In the genomic region with DNA sequence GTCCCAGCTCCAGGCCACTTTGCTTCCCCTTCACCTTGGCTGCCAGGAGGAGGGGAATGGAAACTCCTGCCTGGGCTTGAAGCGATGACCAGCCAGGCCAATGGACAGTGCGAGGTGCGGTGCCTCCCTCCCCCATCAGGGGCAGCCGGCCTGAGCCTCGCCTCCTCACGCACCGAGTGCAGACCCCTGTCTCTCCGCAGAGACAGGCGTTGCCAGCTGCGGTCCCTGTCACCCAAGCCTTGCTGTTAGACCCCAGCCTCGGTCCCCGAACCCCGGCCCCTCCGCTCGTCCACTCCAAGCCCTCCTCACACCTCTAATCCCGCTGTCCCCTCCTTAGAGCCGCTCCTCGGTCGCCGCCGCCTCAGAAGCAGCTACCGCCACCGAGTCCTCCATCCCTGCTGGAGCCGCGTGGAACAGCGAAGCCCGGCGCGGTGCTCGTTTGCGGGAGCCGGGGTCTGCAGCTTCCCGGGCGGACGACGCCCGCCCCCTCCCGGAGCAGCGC, we compare ENCODE assay signal across 8 mouse cellular contexts. TPM values are rescaled to one million over a fixed set of nuclear protein-coding genes. Genes with fewer than 3 reads are reported as not detected.
DNase-seq lines count a peak whose midpoint lies in the region; ATAC-seq and TF ChIP-seq lines count a peak whose summit lies in the region.

No protein-coding gene starts in this region.

- intact Hi-C loops in gastrocnemius, postnatal 14 days (cut with DNase I; ENCODE audit: low total_unique reads) = loop anchor here (10.0 kb wide), 1 partner anchor 52 kb away; no protein-coding TSS in a partner anchor

- peaks cover 5% of the 10 kb centered on the region; the same call in 1 of the 2 replicates for H3K4me1 ChIP-seq in intestine, embryonic 16.5 days (ENCODE audit: control insufficient read depth, insufficient read depth, low read length)
- no peaks in the 10 kb centered on the region for H3K4me1 ChIP-seq in liver, embryonic 11.5 days (replicated peaks; ENCODE audit: control insufficient read depth, insufficient read depth, low read length)
- peaks cover 14% of the 10 kb centered on the region for H3K4me1 ChIP-seq in midbrain, postnatal 0 days (ENCODE audit: insufficient read depth, low read length)

- DNase-seq in urinary bladder, postnatal 10 days (ENCODE audit: low spot score) = peak; percentile 15
- no peak for DNase-seq in urinary bladder, adult 2 months (ENCODE audit: low spot score)
- peak; percentile 85 for DNase-seq in cerebellum, postnatal 10 days
- DNase-seq in gastrocnemius, postnatal 14 days = peak; percentile 58
- peak; percentile 73 for DNase-seq in liver, embryonic 11.5 days (ENCODE audit: low spot score)
- DNase-seq in midbrain, postnatal 0 days (ENCODE audit: low spot score) = peak; percentile 69

- H3K9ac ChIP-seq in intestine, embryonic 16.5 days (ENCODE audit: low read depth, low read length) = peak overlapping the region; percentile 88
- peak overlapping the region; percentile 78 for H3K9ac ChIP-seq in liver, embryonic 11.5 days (ENCODE audit: low read depth, low read length)
- H3K9ac ChIP-seq in midbrain, postnatal 0 days (replicated peaks; ENCODE audit: low read length, poor library complexity, severe bottlenecking) = peak overlapping the region; percentile 83

- TF ChIP-seq CTCF in midbrain, postnatal 0 days (IDR thresholded peaks at IDR 0.05) = peak; percentile 15; the same call in 1 of the 2 replicates

- under 1% methylated on average over 33 of the region's 39 CpGs for WGBS in intestine, embryonic 16.5 days
- under 1% methylated on average over 35 of the region's 39 CpGs for WGBS in liver, embryonic 11.5 days
- WGBS in midbrain, postnatal 0 days = 2% methylated on average over 34 of the region's 39 CpGs

- peak overlapping the region; percentile 84 for H3K27ac ChIP-seq in intestine, embryonic 16.5 days (ENCODE audit: low read length)
- peak overlapping the region; percentile 70; the same call in 1 of the 2 replicates for H3K27ac ChIP-seq in liver, embryonic 11.5 days (ENCODE audit: low read depth, low read length)
- H3K27ac ChIP-seq in midbrain, postnatal 0 days (ENCODE audit: low read depth, low read length) = peak overlapping the region; percentile 96

- H3K4me3 ChIP-seq in intestine, embryonic 16.5 days (ENCODE audit: low read length) = peak overlapping the region; percentile 89
- H3K4me3 ChIP-seq in liver, embryonic 11.5 days (ENCODE audit: low read depth, low read length) = peak overlapping the region; percentile 82
- peak overlapping the region; percentile 77 for H3K4me3 ChIP-seq in midbrain, postnatal 0 days (ENCODE audit: low read depth, low read length)

- no peaks in the 10 kb centered on the region for H3K36me3 ChIP-seq in intestine, embryonic 16.5 days (ENCODE audit: control insufficient read depth, insufficient read depth, low read length)
- H3K36me3 ChIP-seq in liver, embryonic 11.5 days (ENCODE audit: control insufficient read depth, insufficient read depth, low read length) = no peaks in the 10 kb centered on the region; the same call in 1 of the 2 replicates
- H3K36me3 ChIP-seq in midbrain, postnatal 0 days (ENCODE audit: insufficient read depth, low read length) = no peaks in the 10 kb centered on the region

- peak overlapping the region; percentile 77 for H3K4me2 ChIP-seq in intestine, embryonic 16.5 days (ENCODE audit: low read depth, low read length)
- peak overlapping the region; percentile 92 for H3K4me2 ChIP-seq in liver, embryonic 11.5 days
- H3K4me2 ChIP-seq in midbrain, postnatal 0 days (ENCODE audit: low read depth, low read length, poor library complexity, severe bottlenecking) = peak overlapping the region; percentile 80

- no peaks in the 10 kb centered on the region for H3K9me3 ChIP-seq in intestine, embryonic 16.5 days (ENCODE audit: control insufficient read depth, low read length)
- no peaks in the 10 kb centered on the region for H3K9me3 ChIP-seq in liver, embryonic 11.5 days (ENCODE audit: control insufficient read depth, low read length)
- H3K9me3 ChIP-seq in midbrain, postnatal 0 days (ENCODE audit: low read length) = no peaks in the 10 kb centered on the region

- H3K27me3 ChIP-seq in intestine, embryonic 16.5 days (replicated peaks; ENCODE audit: control insufficient read depth, insufficient read depth, low read length) = no peaks in the 10 kb centered on the region
- H3K27me3 ChIP-seq in liver, embryonic 11.5 days (replicated peaks; ENCODE audit: control insufficient read depth, insufficient read depth, low read length) = no peaks in the 10 kb centered on the region
- no peaks in the 10 kb centered on the region for H3K27me3 ChIP-seq in midbrain, postnatal 0 days (ENCODE audit: insufficient read depth, low read length)

- peak; percentile 60 for ATAC-seq in intestine, embryonic 16.5 days
- peak; percentile 30 for ATAC-seq in liver, embryonic 11.5 days (replicated peaks; ENCODE audit: low FRiP score)
- peak; percentile 71 for ATAC-seq in midbrain, postnatal 0 days (ENCODE audit: low FRiP score)
- no peak for ATAC-seq in CD4-positive, CD25-positive, alpha-beta regulatory T cell, adult 4 months

RNA-seq across cellular contexts. Expression of gene Ehbp1, which starts 55.7 kb away (rescaled TPM):
- 22.2 and 24.0 TPM in 2 replicates for polyA plus RNA-seq in urinary bladder, adult 2 months (2012; rRNA removed)
- total RNA-seq in gastrocnemius, postnatal 14 days (2021) = 10 to 100 TPM; 14.0 to 15.6 TPM
- 6.9 and 8.2 TPM in 2 replicates for polyA plus RNA-seq in intestine, embryonic 16.5 days (2015; fragmentation: Nextera tagmentation; extraction: Ambion mirVana)
- polyA plus RNA-seq in liver, embryonic 11.5 days (2014; fragmentation: Nextera tagmentation; extraction: Ambion mirVana) = 6.3 and 7.5 TPM in 2 replicates
- total RNA-seq in midbrain, postnatal 0 days (2014; rRNA removed) = 33.4 and 48.2 TPM in 2 replicates
- polyA plus RNA-seq in midbrain, postnatal 0 days (2015; fragmentation: Nextera tagmentation; extraction: Ambion mirVana) = 14.1 and 15.4 TPM in 2 replicates
- polyA plus RNA-seq in CD4-positive, CD25-positive, alpha-beta regulatory T cell, adult 4 months (2017; shearing (Covaris generic)) = 1 to 10 TPM; 1.3 to 3.0 TPM
